Mouse (Mus musculus) hindbrain, embryonic 15.5 days (tissue): ENCODE measurements at regions not wholly inside any gene's neighbourhood (a gene's known extent, or its start where the extent isn't known, plus 50 kb on each side); places are given as distances from the start of the nearest gene placed in this dataset.

Experiments used
- ATAC-seq: fragments of 200-750 bp; cut with Nextera tagmentation; 2 replicates; pipeline ENCODE4 v1.8.0; 2017; ENCODE audit warnings: low read depth, moderate number of reproducible peaks, moderate TSS enrichment; ENCODE audit not compliant: low FRiP score
- H3K27ac ChIP-seq: fragments of 300-500 bp; sonication (generic); replicated peaks from 2 replicates; pipeline ENCODE4 v1.5.1; 2015; ENCODE audit warnings: mild to moderate bottlenecking, inconsistent platforms
- H3K27me3 ChIP-seq: fragments of 300-500 bp; sonication (generic); 2 replicates; pipeline ENCODE4 v1.6.1; 2015; ENCODE audit warnings: control low read depth, inconsistent platforms
- H3K36me3 ChIP-seq: fragments of 300-500 bp; sonication (generic); 2 replicates; pipeline ENCODE4 v1.6.1; 2015; ENCODE audit warnings: control low read depth, inconsistent platforms
- H3K4me1 ChIP-seq: fragments of 300-500 bp; sonication (generic); replicated peaks from 2 replicates; pipeline ENCODE4 v1.6.1; 2015; ENCODE audit warnings: control low read depth, inconsistent platforms
- H3K4me2 ChIP-seq: fragments of 300-500 bp; sonication (generic); 2 replicates; pipeline ENCODE4 v1.6.1; 2015; ENCODE audit warnings: moderate library complexity, mild to moderate bottlenecking, inconsistent platforms
- H3K4me3 ChIP-seq: fragments of 300-500 bp; sonication (generic); 2 replicates; pipeline ENCODE4 v1.5.1; 2015; ENCODE audit warnings: mild to moderate bottlenecking, inconsistent platforms
- H3K9ac ChIP-seq: fragments of 300-500 bp; sonication (generic); 2 replicates; pipeline ENCODE4 v1.6.1; 2015; ENCODE audit warnings: inconsistent platforms
- H3K9me3 ChIP-seq: fragments of 300-500 bp; sonication (generic); 2 replicates; pipeline ENCODE4 v1.6.1; 2016; ENCODE audit warnings: control low read depth, inconsistent platforms
- WGBS: fragments of 180-500 bp; shearing (Covaris S2); methylation state at CpG from one replicate; pipeline ENCODE4 v1.1.7; 2015; 5-methylcytosine and 5-hydroxymethylcytosine counted together

DNA sequence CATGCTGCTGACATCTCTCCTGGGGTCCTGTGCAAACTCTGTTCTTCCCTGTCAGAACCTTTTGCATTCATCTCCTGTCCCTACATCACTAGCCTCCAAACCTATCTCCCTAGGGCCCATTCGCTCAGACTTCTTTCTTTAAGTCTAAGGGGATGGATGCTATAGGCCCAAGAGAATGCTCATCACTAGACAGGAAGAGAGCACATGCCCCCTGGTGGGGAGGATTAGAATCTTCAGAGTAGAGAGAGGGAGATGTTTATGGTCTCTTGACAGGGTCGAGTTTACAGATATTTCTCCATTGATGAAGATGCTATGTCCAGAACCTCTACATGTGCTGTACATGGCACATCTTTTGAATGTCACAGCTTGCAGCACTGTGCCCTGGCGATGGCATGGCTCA, 94.9 kb upstream of the St8sia2 start:
- Histone ChIP-seq H3K9me3 (no peaks in the 10 kb centered on the region), H3K27ac (no peak overlapping the region), H3K4me1 (peaks cover 4% of the 10 kb centered on the region), H3K4me2 (no peak overlapping the region), H3K9ac (no peak overlapping the region), H3K36me3 (no peaks in the 10 kb centered on the region), H3K27me3 (no peaks in the 10 kb centered on the region), H3K4me3 (no peak overlapping the region)
- ATAC-seq, result no peak
- 66% methylated on average over 3 of the region's 3 CpGs for WGBS

GRCm38 (mm10) chr7:74107176-74107928, 93.9 kb upstream of the St8sia2 start:
- WGBS, result 37% methylated on average over 5 of the region's 5 CpGs
- peak; percentile 78 for ATAC-seq

DNA sequence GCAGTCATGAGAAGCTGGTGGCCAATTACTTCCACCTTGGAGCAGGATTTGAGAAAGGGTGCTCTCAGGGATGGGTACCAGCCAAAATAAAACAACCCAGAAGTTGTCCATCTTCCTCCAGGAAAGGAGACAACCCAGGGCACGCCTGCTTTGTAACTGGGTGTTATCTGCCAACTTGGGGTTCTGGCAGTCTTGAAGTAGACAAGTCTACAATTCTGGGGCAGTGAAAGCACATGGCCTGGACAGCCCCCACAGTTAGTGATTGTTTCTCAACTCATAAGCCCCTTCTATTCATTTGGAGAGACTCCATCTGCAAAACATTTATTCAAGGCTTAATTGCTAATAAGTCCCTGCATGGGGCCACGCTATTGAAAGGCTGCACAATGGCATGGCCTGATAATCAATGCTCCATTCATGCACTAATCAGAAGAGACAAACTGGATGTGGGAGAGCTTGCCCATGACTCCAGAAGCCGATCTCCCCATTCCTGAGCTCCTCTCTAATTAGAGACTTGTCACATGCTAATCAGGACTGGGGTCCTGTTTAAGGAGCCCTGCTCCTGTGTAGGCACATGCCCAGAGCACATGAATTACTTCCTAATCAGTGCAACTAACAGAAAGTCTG, 78.0 kb upstream of the St8sia2 start:
- Histone ChIP-seq H3K4me1 (no peaks in the 10 kb centered on the region), H3K4me3 (no peak overlapping the region), H3K9me3 (0 out of 2 replicates have a peak, but pooled peaks cover 12% of the 10 kb centered on the region), H3K27ac (no peak overlapping the region), H3K9ac (no peak overlapping the region), H3K36me3 (no peaks in the 10 kb centered on the region), H3K4me2 (no peak overlapping the region), H3K27me3 (no peaks in the 10 kb centered on the region)
- no peak for ATAC-seq
- WGBS, result 50% methylated on average over 3 of the region's 3 CpGs

More at GRCm38 (mm10) chr7:74107176-74107928, 93.9 kb upstream of the St8sia2 start:
- H3K4me1 ChIP-seq, result peaks cover 4% of the 10 kb centered on the region
- no peaks in the 10 kb centered on the region for H3K9me3 ChIP-seq
- no peak overlapping the region for H3K4me2 ChIP-seq
- H3K36me3 ChIP-seq, result no peaks in the 10 kb centered on the region
- H3K27ac ChIP-seq, result no peak overlapping the region
- H3K27me3 ChIP-seq, result no peaks in the 10 kb centered on the region
- no peak overlapping the region for H3K9ac ChIP-seq
- H3K4me3 ChIP-seq, result no peak overlapping the region

- Histone ChIP-seq H3K27me3 (no peaks in the 10 kb centered on the region), H3K4me1 (no peaks in the 10 kb centered on the region), H3K9ac (no peak overlapping the region), H3K36me3 (no peaks in the 10 kb centered on the region), H3K9me3 (no peaks in the 10 kb centered on the region), H3K27ac (no peak overlapping the region), H3K4me3 (no peak overlapping the region), H3K4me2 (no peak overlapping the region)
- WGBS, result 84% methylated on average over 4 of the region's 4 CpGs
- no peak for ATAC-seq
Observed at GRCm38 (mm10) chr7:74080846-74081235, 67.4 kb upstream of the St8sia2 start.

DNA sequence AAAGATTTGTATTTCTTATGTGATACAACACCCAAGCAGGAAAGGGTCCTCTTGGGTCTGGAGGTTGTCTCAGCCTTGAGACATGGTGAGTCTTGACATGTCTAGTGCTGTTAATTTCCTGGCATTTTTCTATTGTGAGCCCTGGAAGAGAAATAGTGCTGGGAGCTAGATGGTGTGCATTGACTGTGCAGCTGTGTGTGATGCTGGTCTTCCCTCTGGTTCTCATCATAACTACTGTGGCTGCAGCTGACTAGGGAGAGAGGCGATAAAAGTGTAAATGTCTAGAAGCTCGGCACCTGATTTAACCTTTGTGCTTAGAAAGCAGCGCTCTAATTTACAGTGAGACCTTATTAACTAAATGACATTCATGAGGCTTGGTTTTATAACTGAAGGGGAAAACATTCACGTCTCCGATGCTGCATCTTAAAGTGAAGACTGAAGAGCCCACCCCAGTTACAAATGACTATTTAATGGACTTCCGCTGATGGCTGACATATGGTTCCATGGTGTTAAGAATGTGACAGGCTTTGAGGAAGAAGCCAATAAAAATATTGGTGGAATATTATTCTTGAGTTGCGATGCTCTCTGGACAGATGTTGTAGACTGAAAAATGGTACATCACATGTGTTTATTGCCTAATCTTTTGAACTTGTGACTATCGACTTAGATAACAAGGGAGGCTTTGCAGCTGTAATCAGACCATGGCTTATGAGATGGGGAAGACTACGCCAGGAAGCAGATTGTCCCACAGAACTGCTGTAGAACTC, 66.8 kb upstream of the St8sia2 start:
- no peaks in the 10 kb centered on the region for H3K27me3 ChIP-seq
- no peaks in the 10 kb centered on the region for H3K9me3 ChIP-seq
- H3K4me1 ChIP-seq, result no peaks in the 10 kb centered on the region
- no peak overlapping the region for H3K9ac ChIP-seq
- H3K4me3 ChIP-seq, result no peak overlapping the region
- no peak for ATAC-seq
- no peaks in the 10 kb centered on the region for H3K36me3 ChIP-seq
- H3K4me2 ChIP-seq, result no peak overlapping the region
- no peak overlapping the region for H3K27ac ChIP-seq
- 72% methylated on average over 9 of the region's 9 CpGs for WGBS

GRCm38 (mm10) chr7:74072632-74073031, 59.1 kb upstream of the St8sia2 start:
- H3K9ac ChIP-seq, result no peak overlapping the region
- 0 out of 2 replicates have a peak overlapping the region, but pooled peaks have one; percentile 38 for H3K27ac ChIP-seq
- H3K4me2 ChIP-seq, result no peak overlapping the region
- WGBS, result 43% methylated on average over 3 of the region's 3 CpGs
- H3K27me3 ChIP-seq, result no peaks in the 10 kb centered on the region
- H3K9me3 ChIP-seq, result no peaks in the 10 kb centered on the region
- ATAC-seq, result 0 out of 2 replicates have a peak, but pooled peaks have one; percentile 61
- no peak overlapping the region for H3K4me3 ChIP-seq
- peaks cover 11% of the 10 kb centered on the region; the same call in 1 of the 2 replicates for H3K4me1 ChIP-seq
- no peaks in the 10 kb centered on the region for H3K36me3 ChIP-seq

GRCm38 (mm10) chr7:74070836-74071235, 57.3 kb upstream of the St8sia2 start:
- no peak overlapping the region for H3K4me3 ChIP-seq
- H3K36me3 ChIP-seq, result no peaks in the 10 kb centered on the region
- H3K27ac ChIP-seq, result no peak overlapping the region
- H3K27me3 ChIP-seq, result no peaks in the 10 kb centered on the region
- no peak overlapping the region for H3K4me2 ChIP-seq
- no peak overlapping the region for H3K9ac ChIP-seq
- peaks cover 11% of the 10 kb centered on the region; the same call in 1 of the 2 replicates for H3K4me1 ChIP-seq
- ATAC-seq, result no peak
- WGBS, result 73% methylated on average over 2 of the region's 2 CpGs
- H3K9me3 ChIP-seq, result no peaks in the 10 kb centered on the region

GRCm38 (mm10) chr7:74065449-74066099, 52.1 kb upstream of the St8sia2 start:
- H3K36me3 ChIP-seq, result no peaks in the 10 kb centered on the region
- WGBS, result 51% methylated on average over 4 of the region's 4 CpGs
- peaks cover 8% of the 10 kb centered on the region; the same call in 1 of the 2 replicates for H3K4me1 ChIP-seq
- H3K27me3 ChIP-seq, result no peaks in the 10 kb centered on the region
- no peak overlapping the region for H3K9ac ChIP-seq
- H3K9me3 ChIP-seq, result no peaks in the 10 kb centered on the region
- no peak overlapping the region for H3K4me3 ChIP-seq
- H3K27ac ChIP-seq, result no peak overlapping the region; the same call in 1 of the 2 replicates
- H3K4me2 ChIP-seq, result no peak overlapping the region
- no peak for ATAC-seq
